Mouse (Mus musculus) heart, embryonic 13.5 days (tissue): ENCODE results near the gene Vmn2r1. TPM values are rescaled to one million over a fixed set of nuclear protein-coding genes. Genes with fewer than 3 reads are reported as not detected.

Experiments used
- ATAC-seq: fragments of 200-750 bp; cut with Nextera tagmentation; 2 replicates; pipeline ENCODE4 v1.8.0; 2017; ENCODE audit warnings: moderate TSS enrichment; ENCODE audit not compliant: insufficient number of reproducible peaks, low FRiP score, low TSS enrichment; ENCODE audit errors: extremely low read depth
- H3K27ac ChIP-seq: fragments of 300-500 bp; sonication (generic); replicated peaks from 2 replicates; pipeline ENCODE4 v1.5.1; 2015; ENCODE audit warnings: moderate library complexity, mild to moderate bottlenecking, inconsistent platforms
- H3K27me3 ChIP-seq: fragments of 300-500 bp; sonication (generic); replicated peaks from 2 replicates; pipeline ENCODE4 v1.6.1; 2015; ENCODE audit warnings: mild to moderate bottlenecking, inconsistent platforms
- H3K36me3 ChIP-seq: fragments of 300-500 bp; sonication (generic); 2 replicates; pipeline ENCODE4 v1.6.1; 2015; ENCODE audit warnings: mild to moderate bottlenecking, inconsistent platforms
- H3K4me1 ChIP-seq: fragments of 300-500 bp; sonication (generic); 2 replicates; pipeline ENCODE4 v1.6.1; 2015; ENCODE audit warnings: inconsistent platforms
- H3K4me2 ChIP-seq: fragments of 300-500 bp; sonication (generic); 2 replicates; pipeline ENCODE4 v1.6.1; 2015; ENCODE audit warnings: inconsistent platforms, mild to moderate bottlenecking, moderate library complexity
- H3K4me3 ChIP-seq: fragments of 300-500 bp; sonication (generic); 2 replicates; pipeline ENCODE4 v1.5.1; 2015; ENCODE audit warnings: moderate library complexity, mild to moderate bottlenecking, inconsistent platforms
- H3K9ac ChIP-seq: fragments of 300-500 bp; sonication (generic); 2 replicates; pipeline ENCODE4 v1.6.1; 2015; ENCODE audit warnings: inconsistent platforms, mild to moderate bottlenecking, moderate library complexity
- H3K9me3 ChIP-seq: fragments of 300-500 bp; sonication (generic); 2 replicates; pipeline ENCODE4 v1.6.1; 2016; ENCODE audit warnings: inconsistent platforms
- WGBS: fragments of 180-500 bp; shearing (Covaris S2); methylation state at CpG from one replicate; pipeline ENCODE4 v1.1.7; 2015; ENCODE audit warnings: mixed read lengths; 5-methylcytosine and 5-hydroxymethylcytosine counted together
- polyA plus RNA-seq: library from polyadenylated mRNA; unstranded; fragments of >200 nt; fragmentation: Nextera tagmentation; extraction: Ambion mirVana; gene quantifications from 2 replicates; pipeline ENCODE4 v1.2.1, GENCODE M21; 2015

Gene Vmn2r1
- 0.03 TPM in 1 of 2 replicates, not detected in the other for polyA plus RNA-seq

- H3K9me3 ChIP-seq: no peaks in the 10 kb centered on the region
- no peaks in the 10 kb centered on the region for H3K4me1 ChIP-seq
- H3K9ac ChIP-seq: no peak within 1 kb of the TSS
- H3K4me2 ChIP-seq: no peak within 1 kb of the TSS
- no peaks in the 10 kb centered on the region for H3K36me3 ChIP-seq
- WGBS: 69% methylated on average over 4 of the region's 4 CpGs
- H3K4me3 ChIP-seq: no peak within 1 kb of the TSS
- no peak within 1 kb of the TSS for H3K27ac ChIP-seq
- ATAC-seq: no peak
- H3K27me3 ChIP-seq: no peaks in the 10 kb centered on the region
Measured at GRCm38 (mm10) chr3:64081247-64081646, at the start of gene Vmn2r1. TSS of gene Vmn2r1 (plus strand) at chr3:64081547.

DNA sequence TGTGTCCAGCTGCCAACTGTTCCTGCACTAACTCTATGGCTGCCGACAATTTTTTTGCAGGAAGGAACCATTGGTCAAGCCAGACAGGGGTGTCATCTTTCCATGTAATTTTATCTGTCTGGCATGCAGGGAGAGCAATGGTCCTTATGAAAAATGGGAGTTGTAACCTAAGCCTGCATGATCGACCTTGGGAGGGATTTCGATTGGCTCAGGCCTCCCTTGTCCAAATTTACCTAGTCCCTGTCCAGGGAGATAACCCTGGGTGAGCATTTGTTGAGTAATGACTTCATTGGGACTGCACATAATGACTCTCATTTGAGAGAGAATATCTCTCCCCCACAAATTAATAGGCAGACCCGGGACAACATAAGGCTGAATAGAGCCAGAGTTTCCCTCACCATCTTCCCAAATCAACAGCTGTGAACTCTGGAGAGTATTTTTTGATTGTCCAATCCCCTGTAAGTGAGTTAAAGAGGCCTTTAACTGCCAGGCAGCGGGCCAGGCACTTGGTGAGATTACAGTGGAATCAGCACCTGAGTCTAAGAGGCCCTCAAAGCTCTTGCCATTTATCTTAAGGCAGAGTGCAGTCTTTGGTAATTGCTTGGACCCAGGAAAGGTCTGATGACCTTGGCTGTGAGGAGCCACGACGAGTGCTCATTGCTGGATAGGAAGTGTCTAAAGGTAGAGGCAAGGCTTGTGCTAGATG lies 43.1 kb upstream of the Vmn2r1 start:
- peaks cover 12% of the 10 kb centered on the region; the same call in 1 of the 2 replicates for H3K4me1 ChIP-seq
- no peak overlapping the region for H3K4me3 ChIP-seq
- no peak for ATAC-seq
- 55% methylated on average over 7 of the region's 7 CpGs for WGBS
- H3K27me3 ChIP-seq: no peaks in the 10 kb centered on the region
- 0 out of 2 replicates have a peak, but pooled peaks cover 3% of the 10 kb centered on the region for H3K9me3 ChIP-seq
- H3K36me3 ChIP-seq: no peaks in the 10 kb centered on the region
- H3K9ac ChIP-seq: no peak overlapping the region
- H3K27ac ChIP-seq: no peak overlapping the region
- H3K4me2 ChIP-seq: no peak overlapping the region

DNA sequence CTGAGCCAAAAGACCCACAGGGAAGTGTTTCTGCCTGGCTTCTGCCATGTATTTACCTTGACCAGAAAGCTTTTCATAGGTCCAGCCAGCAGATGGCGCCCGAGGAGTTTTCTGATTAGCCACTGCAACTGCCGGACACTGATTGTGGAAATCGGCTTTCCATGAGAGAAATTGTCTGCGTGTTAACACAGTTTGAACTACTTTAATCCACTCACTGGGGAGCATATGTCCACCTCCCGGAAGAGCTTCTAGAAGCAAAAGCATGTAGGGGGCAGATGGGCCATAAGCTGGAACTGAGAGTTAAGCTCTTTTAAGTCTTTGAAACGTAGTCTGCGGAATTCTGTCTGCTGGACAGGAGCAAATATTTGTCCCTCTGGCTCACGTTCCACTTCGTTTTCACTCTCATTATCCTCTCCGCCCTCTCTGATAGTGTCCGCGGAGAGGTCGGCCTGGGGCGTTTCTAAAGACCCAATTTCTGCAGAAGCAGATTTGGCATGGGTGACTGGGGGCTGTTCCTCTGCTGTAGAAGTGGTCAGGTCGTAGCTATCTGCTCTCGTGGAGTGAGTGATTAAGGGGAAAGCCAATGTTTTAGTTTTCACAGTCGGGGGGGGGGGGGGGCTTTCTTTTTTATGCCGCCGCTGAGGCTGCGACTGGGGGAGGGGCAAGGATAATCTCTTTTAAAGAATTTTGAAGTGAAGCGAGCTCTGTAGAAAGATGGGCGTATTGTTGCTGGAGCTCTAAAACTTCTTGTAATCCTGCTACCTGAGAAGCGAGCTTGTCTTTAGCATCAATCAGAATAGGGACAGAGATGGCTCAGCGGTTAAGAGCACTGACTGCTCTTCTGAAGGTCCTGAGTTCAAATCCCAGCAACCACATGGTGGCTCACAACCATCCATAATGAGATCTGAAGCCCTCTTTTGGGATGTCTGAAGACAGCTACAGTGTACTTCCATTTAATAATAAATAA lies 41.2 kb upstream of the Vmn2r1 start:
- 11% methylated on average over 25 of the region's 25 CpGs for WGBS
- peaks cover 12% of the 10 kb centered on the region; the same call in 1 of the 2 replicates for H3K4me1 ChIP-seq
- H3K27me3 ChIP-seq: no peaks in the 10 kb centered on the region
- H3K4me3 ChIP-seq: peak overlapping the region; percentile 60
- H3K9me3 ChIP-seq: 0 out of 2 replicates have a peak, but pooled peaks cover 3% of the 10 kb centered on the region
- peak overlapping the region; percentile 79 for H3K9ac ChIP-seq
- H3K4me2 ChIP-seq: peak overlapping the region; percentile 78
- no peaks in the 10 kb centered on the region for H3K36me3 ChIP-seq
- no peak for ATAC-seq
- peak overlapping the region; percentile 71 for H3K27ac ChIP-seq

DNA sequence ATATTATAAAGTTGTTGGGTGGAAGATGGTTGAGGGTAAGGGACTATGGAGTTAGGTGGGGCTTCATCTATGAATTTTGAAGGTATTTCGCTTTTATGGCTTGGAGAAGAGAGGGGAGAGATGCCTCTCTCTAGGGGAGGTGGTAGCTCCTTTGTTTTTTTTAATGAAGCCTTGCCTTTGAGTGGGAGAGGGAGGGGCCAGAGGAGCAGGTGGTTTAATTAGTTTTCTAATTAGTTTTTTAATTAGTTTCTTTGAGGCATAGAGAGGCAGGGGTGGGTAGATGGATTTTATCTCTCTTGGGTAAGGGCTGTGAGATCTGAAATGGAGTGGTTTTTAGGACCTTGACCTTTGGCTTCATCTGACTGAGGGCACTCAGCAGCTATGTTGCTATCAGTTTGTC lies 31.4 kb downstream of the Vmn2r1 start:
- Histone ChIP-seq H3K27ac (no peak overlapping the region), H3K9ac (no peak overlapping the region), H3K4me1 (no peaks in the 10 kb centered on the region), H3K27me3 (no peaks in the 10 kb centered on the region), H3K4me2 (no peak overlapping the region), H3K36me3 (no peaks in the 10 kb centered on the region), H3K9me3 (no peaks in the 10 kb centered on the region), H3K4me3 (no peak overlapping the region)
- 90% methylated on average over 1 of the region's 1 CpGs for WGBS
- ATAC-seq: no peak

DNA sequence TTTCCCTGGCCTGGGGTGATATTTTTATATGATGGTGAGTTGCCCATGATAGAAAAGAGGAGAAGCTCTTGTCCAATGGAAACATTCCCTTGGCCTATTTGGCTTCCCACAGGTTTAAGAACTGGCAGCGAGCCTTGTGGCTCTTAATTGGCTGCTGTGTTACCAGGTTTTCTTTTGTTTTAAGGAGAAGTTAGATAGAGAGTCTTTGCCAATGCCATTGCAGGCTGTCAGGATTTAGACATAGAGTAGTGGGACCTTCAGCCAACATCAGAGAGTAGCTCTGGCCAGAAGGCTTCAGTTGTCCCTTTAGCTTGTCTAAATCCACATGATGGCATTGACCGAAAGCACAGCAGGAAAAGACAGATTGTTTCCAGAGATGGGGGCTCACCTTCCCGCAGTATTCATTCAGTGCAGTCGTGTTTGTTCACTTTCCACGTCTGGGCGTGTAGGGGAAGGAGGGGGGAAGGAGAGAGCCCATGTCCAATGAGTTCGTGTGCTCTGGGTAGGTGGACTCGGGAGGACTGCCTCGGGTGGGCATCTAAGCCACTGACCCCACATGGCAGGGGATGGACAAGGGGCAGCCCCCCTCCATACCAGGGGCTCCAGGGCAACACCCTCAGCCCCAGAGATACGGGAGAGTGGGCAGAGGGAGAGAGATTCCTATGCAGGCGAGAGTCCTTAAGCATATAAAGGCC lies 32.2 kb downstream of the Vmn2r1 start:
- no peak overlapping the region for H3K9ac ChIP-seq
- no peak for ATAC-seq
- no peaks in the 10 kb centered on the region for H3K4me1 ChIP-seq
- H3K27ac ChIP-seq: no peak overlapping the region
- 79% methylated on average over 11 of the region's 11 CpGs for WGBS
- no peaks in the 10 kb centered on the region for H3K36me3 ChIP-seq
- H3K4me2 ChIP-seq: no peak overlapping the region
- H3K4me3 ChIP-seq: no peak overlapping the region
- H3K9me3 ChIP-seq: no peaks in the 10 kb centered on the region
- no peaks in the 10 kb centered on the region for H3K27me3 ChIP-seq

DNA sequence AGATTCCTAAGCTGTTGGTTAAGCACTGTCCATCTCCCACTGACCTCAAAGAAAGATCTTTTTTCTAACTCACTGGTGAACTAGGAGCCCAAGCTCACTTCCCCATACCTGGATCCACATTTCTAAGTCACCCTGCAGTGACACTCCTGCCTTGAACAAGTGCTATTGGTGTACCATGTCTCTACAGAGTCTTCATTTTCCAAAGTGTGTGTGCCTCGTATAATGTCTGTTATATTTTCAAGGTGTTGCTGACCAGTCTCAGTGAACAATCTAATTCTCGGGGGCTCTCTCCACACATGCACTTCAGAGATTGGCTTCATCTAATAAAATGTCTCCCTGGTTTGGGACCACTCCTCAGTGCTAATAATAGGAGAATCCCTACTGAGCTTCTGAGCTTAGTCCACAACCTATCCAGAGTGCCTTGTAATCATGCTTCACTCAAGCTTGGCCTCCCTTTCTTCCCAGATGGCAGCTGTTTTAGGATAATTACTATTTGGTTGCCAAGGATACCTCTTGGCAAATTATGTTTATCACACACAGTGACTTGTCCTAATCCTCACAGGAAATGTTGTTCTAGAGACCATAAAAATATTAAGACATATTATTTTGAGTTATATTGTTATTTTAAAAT lies 60.6 kb downstream of the Vmn2r1 start, which contains the start of gene Vmn2r2:
Gene Vmn2r2 (minus strand): TSS at position 51 of the 631 bp plus-strand sequence.
- WGBS: 70% methylated on average over 2 of the region's 2 CpGs
- no peak for ATAC-seq
- no peak within 1 kb of the TSS for H3K4me3 ChIP-seq

More for the DNA sequence above, 60.6 kb downstream of the Vmn2r1 start, which contains the start of gene Vmn2r2:
- Histone ChIP-seq H3K9ac (no peak within 1 kb of the TSS), H3K9me3 (no peaks in the 10 kb centered on the region), H3K27me3 (no peaks in the 10 kb centered on the region), H3K36me3 (no peaks in the 10 kb centered on the region), H3K4me2 (no peak within 1 kb of the TSS), H3K4me1 (no peaks in the 10 kb centered on the region), H3K27ac (no peak within 1 kb of the TSS)

Other genes with a start within 250 kb of the Vmn2r1 start
- gene Plch1, start 182.1 kb upstream of the Vmn2r1 start, polyA plus RNA-seq: 0.49 and 0.68 TPM in 2 replicates
- 5.1 and 5.2 TPM in 2 replicates for gene E130311K13Rik, start 152.1 kb upstream of the Vmn2r1 start, polyA plus RNA-seq
- 9.0 and 10.0 TPM in 2 replicates for gene Slc33a1, start 116.8 kb upstream of the Vmn2r1 start, polyA plus RNA-seq
- 35.4 and 36.9 TPM in 2 replicates for gene Gmps, start 105.4 kb upstream of the Vmn2r1 start, polyA plus RNA-seq
- gene Vmn2r2, start 60.4 kb downstream of the Vmn2r1 start, polyA plus RNA-seq: not detected in 2 replicates
- gene Vmn2r3, start 208.2 kb downstream of the Vmn2r1 start, polyA plus RNA-seq: not detected in 2 replicates